Mouse (Mus musculus): ENCODE measurements around the gene Foxi2. TPM values are rescaled to one million over a fixed set of nuclear protein-coding genes. Genes with fewer than 3 reads are reported as not detected.

Gene Foxi2
- polyA plus RNA-seq (2012; rRNA removed) (0.04 TPM in 2 replicates), polyA plus RNA-seq (2014; fragmentation: Nextera tagmentation; extraction: Ambion mirVana) (0.23 TPM in 1 of 2 replicates, not detected in the other)

- TF ChIP-seq POLR2A (IDR thresholded peaks at IDR 0.05; ENCODE audit: borderline replicate concordance, extremely low read depth, insufficient read depth, insufficient read length), result no peak
- WGBS, result 3% methylated on average over 51 of the region's 51 CpGs
- no peak for ATAC-seq (ENCODE audit: low FRiP score, low read depth)
Observed at GRCm38 (mm10) chr7:135410237-135410965, at the start of gene Foxi2. Foxi2 (plus strand) TSS chr7:135410308.

DNA sequence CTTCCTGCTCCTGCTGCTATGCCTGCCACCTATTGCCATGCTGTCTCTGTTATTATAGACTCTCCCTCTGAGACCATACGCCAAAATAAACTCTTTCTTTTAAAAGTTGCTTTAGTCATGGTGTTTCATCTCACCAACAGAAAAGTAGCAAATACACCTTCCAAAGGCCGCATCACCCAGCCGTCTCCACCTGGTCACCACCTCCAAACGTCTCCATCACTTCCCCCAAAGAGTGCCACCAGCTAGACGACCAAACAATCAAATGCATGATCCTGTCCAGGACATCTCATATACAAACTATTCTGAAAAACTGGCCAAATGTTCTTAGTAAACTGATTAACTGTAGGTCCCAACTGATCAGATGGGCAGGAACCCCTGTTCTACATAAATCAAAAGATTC lies 45.5 kb upstream of the Foxi2 start:
- H3K4me2 ChIP-seq (replicated peaks; ENCODE audit: low read depth, low read length, severe bottlenecking), result no peak overlapping the region
- H3K4me3 ChIP-seq (replicated peaks; ENCODE audit: low read length), result no peak overlapping the region
- ATAC-seq (ENCODE audit: low FRiP score, low read depth) (no peak), DNase-seq (ENCODE audit: low spot score) (no peak)
- no peaks in the 10 kb centered on the region for H3K27me3 ChIP-seq (ENCODE audit: control insufficient read depth, insufficient read depth, low read length)
- no peak for TF ChIP-seq POLR2A (IDR thresholded peaks at IDR 0.05; ENCODE audit: borderline replicate concordance, extremely low read depth, insufficient read depth, insufficient read length)
- no peaks in the 10 kb centered on the region for H3K4me1 ChIP-seq (ENCODE audit: control insufficient read depth, insufficient read depth, low read length)
- no peak overlapping the region for H3K27ac ChIP-seq (replicated peaks; ENCODE audit: low read depth, low read length)
- H3K9me3 ChIP-seq (ENCODE audit: control insufficient read depth, low read length), result no peaks in the 10 kb centered on the region
- WGBS, result 91% methylated on average over 5 of the region's 5 CpGs
- no peak overlapping the region for H3K9ac ChIP-seq (ENCODE audit: low read depth, low read length, severe bottlenecking)
- no peaks in the 10 kb centered on the region for H3K36me3 ChIP-seq (ENCODE audit: control insufficient read depth, insufficient read depth, low read length)

More at GRCm38 (mm10) chr7:135410237-135410965, at the start of gene Foxi2:
- Histone ChIP-seq H3K27me3 (ENCODE audit: control insufficient read depth, insufficient read depth, low read length) (peaks cover 36% of the 10 kb centered on the region), H3K4me1 (ENCODE audit: control insufficient read depth, insufficient read depth, low read length) (0 out of 2 replicates have a peak, but pooled peaks cover 2% of the 10 kb centered on the region), H3K36me3 (ENCODE audit: control insufficient read depth, insufficient read depth, low read length) (no peaks in the 10 kb centered on the region), H3K27ac (replicated peaks; ENCODE audit: low read depth, low read length) (no peak within 1 kb of the TSS), H3K9me3 (ENCODE audit: control insufficient read depth, low read length) (no peaks in the 10 kb centered on the region), H3K4me3 (replicated peaks; ENCODE audit: low read length) (peak within 1 kb of the TSS; percentile 21), H3K9ac (ENCODE audit: low read depth, low read length, severe bottlenecking) (no peak within 1 kb of the TSS), H3K4me2 (replicated peaks; ENCODE audit: low read depth, low read length, severe bottlenecking) (peak within 1 kb of the TSS; percentile 46)
- DNase-seq (ENCODE audit: low spot score), result no peak

DNA sequence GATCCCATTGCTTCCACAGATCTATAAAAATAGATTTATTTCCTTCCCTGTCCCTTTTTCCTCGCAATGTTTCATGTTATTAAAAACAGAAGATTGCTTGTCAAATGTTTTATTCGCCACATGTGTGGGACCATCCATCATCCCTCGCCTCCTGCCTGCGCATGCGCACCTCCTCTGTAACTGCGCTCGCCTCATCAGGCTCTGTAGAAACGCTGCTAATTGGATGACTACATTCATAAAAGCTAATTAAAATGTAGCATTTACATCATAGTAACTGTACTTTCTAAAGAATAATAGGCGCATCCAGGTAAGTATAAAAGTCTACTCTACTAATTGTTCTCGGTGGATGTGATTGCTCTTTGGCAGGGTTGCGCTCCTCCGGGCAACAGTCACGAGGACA lies 34.1 kb upstream of the Foxi2 start:
- H3K4me1 ChIP-seq (ENCODE audit: control insufficient read depth, insufficient read depth, low read length), result no peaks in the 10 kb centered on the region
- 77% methylated on average over 13 of the region's 13 CpGs for WGBS
- no peak for DNase-seq (ENCODE audit: low spot score)
- no peaks in the 10 kb centered on the region for H3K36me3 ChIP-seq (ENCODE audit: control insufficient read depth, insufficient read depth, low read length)
- no peak overlapping the region for H3K4me2 ChIP-seq (replicated peaks; ENCODE audit: low read depth, low read length, severe bottlenecking)
- no peak for TF ChIP-seq POLR2A (IDR thresholded peaks at IDR 0.05; ENCODE audit: borderline replicate concordance, extremely low read depth, insufficient read depth, insufficient read length)
- no peak for ATAC-seq (ENCODE audit: low FRiP score, low read depth)
- no peaks in the 10 kb centered on the region for H3K27me3 ChIP-seq (ENCODE audit: control insufficient read depth, insufficient read depth, low read length)
- H3K4me3 ChIP-seq (replicated peaks; ENCODE audit: low read length), result no peak overlapping the region
- H3K9me3 ChIP-seq (ENCODE audit: control insufficient read depth, low read length), result no peaks in the 10 kb centered on the region
- no peak overlapping the region for H3K9ac ChIP-seq (ENCODE audit: low read depth, low read length, severe bottlenecking)
- no peak overlapping the region for H3K27ac ChIP-seq (replicated peaks; ENCODE audit: low read depth, low read length)

GRCm38 (mm10) chr7:135376932-135377331 lies 33.2 kb upstream of the Foxi2 start:
- H3K36me3 ChIP-seq (ENCODE audit: control insufficient read depth, insufficient read depth, low read length), result no peaks in the 10 kb centered on the region
- no peak overlapping the region for H3K9ac ChIP-seq (ENCODE audit: low read depth, low read length, severe bottlenecking)
- DNase-seq (ENCODE audit: low spot score) (no peak), ATAC-seq (ENCODE audit: low FRiP score, low read depth) (no peak)
- H3K4me1 ChIP-seq (ENCODE audit: control insufficient read depth, insufficient read depth, low read length), result no peaks in the 10 kb centered on the region
- no peaks in the 10 kb centered on the region for H3K27me3 ChIP-seq (ENCODE audit: control insufficient read depth, insufficient read depth, low read length)
- H3K27ac ChIP-seq (replicated peaks; ENCODE audit: low read depth, low read length), result no peak overlapping the region
- H3K4me3 ChIP-seq (replicated peaks; ENCODE audit: low read length), result no peak overlapping the region
- WGBS, result 64% methylated on average over 5 of the region's 5 CpGs
- TF ChIP-seq POLR2A (IDR thresholded peaks at IDR 0.05; ENCODE audit: borderline replicate concordance, extremely low read depth, insufficient read depth, insufficient read length), result no peak
- no peaks in the 10 kb centered on the region for H3K9me3 ChIP-seq (ENCODE audit: control insufficient read depth, low read length)
- H3K4me2 ChIP-seq (replicated peaks; ENCODE audit: low read depth, low read length, severe bottlenecking), result no peak overlapping the region

- H3K4me2 ChIP-seq (replicated peaks; ENCODE audit: low read depth, low read length, severe bottlenecking), result no peak overlapping the region
- H3K4me1 ChIP-seq (ENCODE audit: control insufficient read depth, insufficient read depth, low read length), result no peaks in the 10 kb centered on the region
- ATAC-seq (ENCODE audit: low FRiP score, low read depth) (no peak), DNase-seq (ENCODE audit: low spot score) (no peak)
- H3K9ac ChIP-seq (ENCODE audit: low read depth, low read length, severe bottlenecking), result no peak overlapping the region
- no peaks in the 10 kb centered on the region for H3K36me3 ChIP-seq (ENCODE audit: control insufficient read depth, insufficient read depth, low read length)
- 83% methylated on average over 5 of the region's 5 CpGs for WGBS
- no peak for TF ChIP-seq POLR2A (IDR thresholded peaks at IDR 0.05; ENCODE audit: borderline replicate concordance, extremely low read depth, insufficient read depth, insufficient read length)
- H3K9me3 ChIP-seq (ENCODE audit: control insufficient read depth, low read length), result no peaks in the 10 kb centered on the region
- no peaks in the 10 kb centered on the region for H3K27me3 ChIP-seq (ENCODE audit: control insufficient read depth, insufficient read depth, low read length)
- no peak overlapping the region for H3K27ac ChIP-seq (replicated peaks; ENCODE audit: low read depth, low read length)
- H3K4me3 ChIP-seq (replicated peaks; ENCODE audit: low read length), result no peak overlapping the region
Observed at GRCm38 (mm10) chr7:135378331-135378730, 31.8 kb upstream of the Foxi2 start.

Data from limb, embryonic 14.5 days (tissue).